Mouse (Mus musculus) lung, adult 18-20 months (tissue): ENCODE measurements at regions not wholly inside any gene's neighbourhood (a gene's known extent, or its start where the extent isn't known, plus 50 kb on each side); places are given as distances from the start of the nearest gene placed in this dataset.
A peak's percentile ranks its signal among the peaks of the same experiment; 100 is the strongest.

ENCODE experiments used
- DNase-seq, 2 experiments: peaks; one replicate each; pipeline ENCODE4 v3.0.0; 2022; ENCODE audit warnings: mixed read lengths in 2 of 2

DNA sequence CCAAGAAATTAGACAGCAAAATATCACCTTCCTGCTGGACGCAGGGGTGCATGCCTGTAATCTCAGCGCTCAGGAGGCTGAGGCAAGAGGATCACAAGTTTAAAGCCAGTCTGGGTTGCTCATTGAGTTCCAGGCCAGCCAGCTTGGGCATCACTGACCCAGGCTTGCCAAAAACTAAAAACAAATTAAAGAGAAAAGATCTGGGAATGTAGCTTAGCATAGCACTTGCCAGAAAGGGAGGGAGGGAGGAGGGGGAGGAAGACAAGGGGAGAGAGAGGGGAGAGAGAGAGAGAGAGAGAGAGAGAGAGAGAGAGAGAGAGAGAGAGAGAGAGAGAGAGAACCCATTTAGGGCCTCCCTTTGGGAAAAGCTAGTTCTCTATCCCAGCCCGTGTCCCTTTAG is 112.7 kb upstream of the Thy1 start:
- DNase-seq: no peak

DNA sequence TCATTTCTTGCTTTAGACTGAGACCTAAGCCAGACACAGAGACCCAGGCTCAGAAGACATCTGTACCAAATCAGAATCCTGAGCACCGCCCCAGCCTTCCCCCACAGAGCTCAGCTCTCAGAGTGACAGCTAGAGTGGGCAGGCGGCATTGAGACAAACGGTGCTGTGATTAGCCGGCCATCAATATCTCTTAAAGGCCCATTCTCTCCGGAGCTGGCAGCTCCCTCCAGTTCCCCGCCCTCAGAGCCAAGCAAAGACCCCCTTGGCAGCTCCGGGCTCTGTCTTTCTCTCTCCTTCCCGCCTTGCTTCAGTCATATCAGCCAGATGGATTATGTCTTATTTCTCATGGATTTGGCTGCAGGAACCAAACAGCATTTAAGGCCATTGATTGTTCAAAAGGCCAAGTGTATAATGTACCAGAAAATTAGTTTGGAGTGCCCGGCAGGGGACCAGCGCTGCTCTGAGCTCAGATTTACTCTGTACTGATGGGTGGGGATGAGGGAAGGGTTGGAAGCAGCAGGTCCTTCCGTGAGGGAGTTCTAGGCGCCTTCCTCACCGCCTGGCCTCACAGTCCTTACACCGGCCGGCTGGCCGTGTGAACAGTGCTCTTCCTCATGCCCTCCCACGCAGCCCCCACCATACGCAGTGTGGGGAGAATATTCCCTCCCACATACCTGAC is 109.0 kb upstream of the Thy1 start:
- DNase-seq: no peak

GRCm38 (mm10) chr9:43934691-43935064 is 108.5 kb upstream of the Thy1 start:
- no peak for DNase-seq

DNA sequence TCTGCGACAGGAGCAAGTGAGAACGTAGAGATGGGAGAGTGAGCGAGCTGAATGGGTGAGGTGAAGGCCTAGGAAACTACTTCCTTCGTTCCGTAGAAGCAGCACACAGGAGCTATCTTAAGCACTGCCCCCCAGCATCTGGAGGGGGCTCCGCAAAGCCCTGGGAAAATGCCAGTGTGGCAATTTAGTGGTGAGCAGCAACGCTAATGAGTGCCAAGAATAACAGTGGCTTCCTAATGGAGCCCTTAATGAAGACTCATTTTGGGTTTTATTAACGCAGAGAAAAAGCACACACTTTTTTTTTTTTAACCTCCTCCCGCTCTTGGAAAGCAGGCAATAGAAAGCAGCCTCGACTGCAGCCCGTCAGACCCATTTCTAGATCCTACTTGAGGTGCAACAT is 103.8 kb upstream of the Thy1 start:
- no peak for DNase-seq

- no peak for DNase-seq
Observed at GRCm38 (mm10) chr9:43942147-43942546, 101.0 kb upstream of the Thy1 start.

GRCm38 (mm10) chr9:43943522-43943921 is 99.7 kb upstream of the Thy1 start:
- no peak for DNase-seq

- DNase-seq: no peak
Observed at GRCm38 (mm10) chr9:43944816-43945741, 98.1 kb upstream of the Thy1 start.

- no peak for DNase-seq
Observed at GRCm38 (mm10) chr9:43945997-43946649, 97.1 kb upstream of the Thy1 start.

DNA sequence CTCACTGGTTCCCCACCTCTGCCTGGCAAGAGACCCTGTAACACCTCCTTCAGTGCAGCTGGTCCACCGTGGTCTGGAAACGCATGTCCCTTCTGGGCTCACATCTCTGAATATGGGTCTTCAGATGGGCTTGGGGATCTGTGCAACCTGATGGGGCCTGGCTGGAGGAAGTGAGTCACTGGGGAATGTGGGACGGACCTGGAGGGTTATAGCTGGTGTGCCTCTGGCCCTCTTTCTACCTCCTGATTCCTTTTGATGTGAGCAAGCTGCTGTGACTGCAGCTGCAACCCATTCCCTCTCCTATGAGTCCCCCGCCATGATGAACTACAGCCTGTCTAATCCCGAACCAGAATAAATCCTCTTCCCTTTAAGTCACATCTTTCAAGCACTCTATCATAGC is 96.1 kb upstream of the Thy1 start:
- DNase-seq: no peak

- DNase-seq: no peak
Observed at GRCm38 (mm10) chr9:43947490-43948150, 95.6 kb upstream of the Thy1 start.

GRCm38 (mm10) chr9:43953128-43953527 is 90.1 kb upstream of the Thy1 start:
- no peak for DNase-seq

DNA sequence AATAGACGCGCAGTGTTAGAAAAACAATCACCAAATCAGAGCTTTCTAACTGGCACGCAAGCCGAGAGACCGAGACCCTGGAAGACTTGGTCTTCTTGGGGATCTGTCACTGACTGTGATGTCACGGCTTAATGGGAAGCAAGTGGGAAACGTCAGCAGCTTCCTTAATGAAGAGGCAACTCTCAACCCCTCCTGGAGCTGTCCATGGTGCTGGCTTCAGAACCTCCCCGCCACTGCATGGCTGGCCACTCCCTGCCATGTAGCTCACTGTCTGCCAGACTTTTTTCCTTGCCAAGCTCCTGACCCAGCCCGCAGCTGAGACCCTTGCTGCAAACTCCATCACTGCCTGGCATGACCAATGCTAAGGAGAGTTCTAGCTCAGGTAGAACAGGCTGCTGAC is 83.6 kb upstream of the Thy1 start:
- no peak for DNase-seq

GRCm38 (mm10) chr9:43961431-43961830 is 81.8 kb upstream of the Thy1 start:
- DNase-seq: no peak

DNA sequence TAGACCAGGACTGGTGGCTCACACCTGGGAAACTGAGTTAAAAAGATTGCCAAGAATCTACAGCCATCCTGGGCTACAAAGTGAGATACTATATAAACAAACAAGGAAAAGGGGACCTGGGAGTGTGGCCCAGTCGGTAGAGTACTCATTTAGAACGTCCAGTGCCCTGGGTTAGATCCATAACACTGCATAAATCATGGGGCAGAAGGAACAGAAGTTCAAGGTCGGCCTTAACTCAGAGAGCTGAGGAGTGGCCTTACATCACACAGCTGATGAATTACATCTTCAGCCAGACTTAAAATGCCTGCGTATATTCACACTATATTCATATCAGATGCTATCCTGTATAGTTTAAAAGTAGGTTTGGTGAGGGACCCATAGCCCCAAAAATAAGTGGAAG is 78.0 kb upstream of the Thy1 start:
- DNase-seq: no peak

DNA sequence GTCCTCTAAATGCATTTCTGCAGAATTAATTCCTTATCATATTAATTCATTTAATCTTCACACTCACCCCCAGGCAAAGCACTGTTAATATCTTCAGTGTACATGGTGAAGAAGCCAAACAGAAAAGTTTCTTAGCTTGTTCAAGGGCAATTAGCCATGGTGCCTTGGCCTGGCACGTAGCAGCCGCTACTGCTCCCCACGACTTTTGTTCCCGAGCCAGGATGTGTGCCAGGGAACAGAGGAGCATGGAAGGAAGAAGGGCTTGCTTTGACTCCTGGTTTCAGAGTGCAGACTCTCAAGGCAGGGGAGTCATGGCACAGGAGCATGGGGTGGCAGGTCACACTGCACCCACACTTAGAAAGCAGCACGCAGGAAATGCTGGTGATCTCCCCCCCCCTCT is 77.4 kb upstream of the Thy1 start:
- no peak for DNase-seq

- no peak for DNase-seq
Observed at GRCm38 (mm10) chr9:43970043-43970795, 73.0 kb upstream of the Thy1 start.

- no peak for DNase-seq
Observed at GRCm38 (mm10) chr9:43970858-43971257, 72.3 kb upstream of the Thy1 start.

DNA sequence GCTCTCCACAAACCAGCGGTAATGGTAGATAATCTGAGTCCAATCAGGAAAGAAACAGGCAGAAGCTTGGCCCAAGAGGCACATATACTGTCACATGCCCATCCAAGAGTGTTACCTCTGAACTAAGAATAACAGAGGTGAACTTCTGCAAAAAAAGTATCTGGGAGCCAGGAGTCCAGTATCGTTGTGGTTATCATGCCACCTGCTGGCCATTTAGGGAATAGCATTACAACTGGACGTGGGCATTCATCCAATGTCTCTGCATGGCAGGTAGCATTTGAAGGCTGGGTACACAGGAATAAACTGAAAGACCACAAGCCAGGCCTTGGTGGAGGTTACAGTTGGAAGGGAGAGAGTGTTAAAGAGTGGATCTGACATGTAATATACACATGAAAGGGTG is 70.9 kb upstream of the Thy1 start:
- DNase-seq: peak; percentile 40 to 49

DNA sequence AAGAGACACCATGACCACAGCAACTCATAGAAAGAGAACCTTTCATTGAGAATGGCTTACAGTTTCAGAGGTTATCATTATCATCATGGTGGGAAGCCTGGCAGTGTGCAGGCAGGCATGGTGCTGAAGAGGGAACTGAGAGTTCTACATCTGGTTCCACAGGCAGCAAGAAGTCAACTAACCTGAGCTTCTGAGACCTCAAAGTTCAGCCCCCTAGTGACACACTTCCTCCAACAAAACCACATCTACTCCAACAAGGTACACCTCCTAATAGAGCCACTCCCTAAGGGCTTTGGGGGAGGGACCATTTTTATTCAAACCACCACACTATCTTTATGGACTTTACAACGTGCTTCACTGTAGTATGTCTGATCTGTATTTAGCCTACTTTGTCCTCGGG is 67.8 kb upstream of the Thy1 start:
- no peak for DNase-seq

- DNase-seq: no peak
Observed at GRCm38 (mm10) chr9:43976366-43976765, 66.8 kb upstream of the Thy1 start.

- DNase-seq: no peak
Observed at GRCm38 (mm10) chr9:43977773-43978172, 65.4 kb upstream of the Thy1 start.

DNA sequence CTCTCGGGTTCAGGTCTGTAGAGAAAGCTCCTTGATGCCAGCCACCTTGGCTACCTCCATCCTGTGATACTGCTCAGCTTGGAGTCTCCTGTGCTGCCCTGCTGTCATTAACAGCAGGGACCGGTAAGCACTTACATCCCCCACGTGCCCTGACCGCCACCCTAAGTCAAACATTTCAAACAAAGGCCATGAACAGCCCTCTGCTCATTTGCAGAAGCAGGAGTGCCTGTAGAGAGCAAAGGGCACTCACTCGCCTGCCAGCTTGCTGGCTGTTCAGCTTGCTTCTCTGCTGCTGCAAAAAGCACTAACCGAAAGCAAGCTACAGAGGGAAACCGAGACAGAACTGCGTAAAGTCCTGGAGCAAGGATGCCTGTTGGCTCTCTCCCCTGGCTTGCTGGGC is 61.8 kb upstream of the Thy1 start:
- no peak for DNase-seq
